Mouse (Mus musculus): ENCODE data around the gene Siah2. TPM values are rescaled to one million over a fixed set of nuclear protein-coding genes. Genes with fewer than 3 reads are reported as not detected.

Siah2 gene
- 116 to 128 TPM (median 121 TPM) in 4 replicates for total RNA-seq (2023)

GRCm38 (mm10) chr3:58691997-58692721 lies at the start of gene Siah2:
TSS of gene Siah2 (minus strand) at chr3:58692400.

DNA sequence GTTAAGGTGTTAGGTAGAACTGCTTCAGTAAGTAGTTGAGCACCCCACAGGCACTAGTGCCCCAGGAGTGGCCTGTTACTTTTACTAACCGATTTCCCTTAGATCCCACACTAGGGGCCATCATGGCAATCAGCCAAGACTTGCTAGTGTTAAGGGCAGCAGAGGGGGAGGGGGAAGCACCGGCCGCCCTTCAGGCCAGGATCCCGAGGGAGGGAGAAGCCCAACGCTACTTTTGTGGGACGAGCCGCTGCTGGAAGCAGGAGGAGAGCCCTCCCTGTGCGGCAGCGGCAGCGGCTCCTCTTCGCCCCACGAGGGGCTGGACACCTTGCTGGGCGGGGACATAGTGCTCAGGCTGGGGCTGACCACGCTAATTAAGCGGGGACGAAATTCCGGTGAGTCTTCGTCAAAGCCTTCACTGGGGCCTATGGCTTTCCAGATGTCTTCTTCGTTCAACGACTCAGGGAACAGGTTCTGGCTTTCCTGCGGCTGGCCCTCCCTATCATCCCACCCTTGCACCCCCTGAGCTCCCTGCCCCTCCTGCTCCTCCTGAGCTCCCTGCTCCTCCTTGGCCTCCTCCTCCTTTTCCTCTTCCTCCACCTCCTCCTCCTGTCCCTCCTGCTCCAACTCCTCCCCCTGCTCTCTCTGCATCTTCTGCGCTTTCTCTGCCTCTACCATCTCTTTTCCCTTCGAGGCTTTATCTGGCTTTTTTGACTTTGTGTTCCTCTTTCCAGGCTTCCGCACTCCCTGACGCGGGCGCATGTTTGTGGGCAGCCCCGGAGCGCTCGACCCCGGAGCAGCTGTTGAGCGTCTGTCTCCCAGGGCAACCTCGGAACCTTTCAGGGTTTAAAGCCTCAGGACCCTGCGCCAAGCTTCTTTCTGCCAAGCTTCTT lies 55.5 kb downstream of the Siah2 start, which contains the start of gene Erich6:
TSS of gene Erich6 (minus strand) at position 802 of the 890 bp plus-strand sequence.

Other genes starting within 250 kb of the Siah2 start
- gene Eif2a, start 166.6 kb downstream of the Siah2 start, total RNA-seq (2023) = 62.8 to 75.4 TPM (median 64.2 TPM) in 4 replicates
- gene Serp1, start 166.5 kb downstream of the Siah2 start, total RNA-seq (2023) = 309 to 317 TPM (median 313 TPM) in 4 replicates
- 137 to 144 TPM (median 141 TPM) in 4 replicates for gene Selenot, start 115.8 kb downstream of the Siah2 start, total RNA-seq (2023)
- gene Erich6, start 55.2 kb downstream of the Siah2 start, total RNA-seq (2023) = not detected in 4 replicates
- gene Mindy4b-ps, start 129.9 kb upstream of the Siah2 start, total RNA-seq (2023) = not detected in 4 replicates
- gene Clrn1, start 192.9 kb upstream of the Siah2 start, total RNA-seq (2023) = not detected in 4 replicates

All from B cell, adult 62 days (primary cell).